Mouse (Mus musculus): Measurements from ENCODE around the gene Cbx5. TPM values are rescaled to one million over a fixed set of nuclear protein-coding genes. Genes with fewer than 3 reads are reported as not detected.

The Cbx5 gene
- polyA plus RNA-seq, 1 experiment, result 52.7 TPM

- H3K27me3 ChIP-seq (ENCODE audit: control insufficient read depth, insufficient read depth, low read length), result no peaks in the 10 kb centered on the region; the same call in 1 of the 2 replicates
- TF ChIP-seq POLR2A (IDR thresholded peaks at IDR 0.05; ENCODE audit: borderline replicate concordance, insufficient read depth, low read length), result no peak
- no peak for TF ChIP-seq CTCF (IDR thresholded peaks at IDR 0.05; ENCODE audit: borderline replicate concordance, insufficient read depth, low read depth, low read length)
- H3K27ac ChIP-seq (ENCODE audit: insufficient read depth, low read length), result no peak overlapping the region
- WGBS, result 71% methylated on average over 3 of the region's 3 CpGs
- no peaks in the 10 kb centered on the region for H3K4me1 ChIP-seq (ENCODE audit: control insufficient read depth, insufficient read depth, low read length)
- DNase-seq, result no peak
- H3K4me3 ChIP-seq (replicated peaks; ENCODE audit: insufficient read depth, low read depth, low read length), result no peak overlapping the region
These were observed 95.4 kb downstream of the Cbx5 start for GRCm38 (mm10) chr15:103144176-103144575.

Other genes with a start within 250 kb of the Cbx5 start
- not detected in 2 replicates for gene Hoxc8, start 249.2 kb downstream of the Cbx5 start, polyA plus RNA-seq (2012; rRNA removed)
- gene Hoxc6, start 241.6 kb downstream of the Cbx5 start, polyA plus RNA-seq (2012; rRNA removed), result 0.16 and 0.25 TPM in 2 replicates
- gene Hoxc4, start 220.9 kb downstream of the Cbx5 start, polyA plus RNA-seq (2012; rRNA removed), result 3.9 and 4.5 TPM in 2 replicates
- 17.8 and 20.1 TPM in 2 replicates for gene Smug1, start 72.7 kb downstream of the Cbx5 start, polyA plus RNA-seq (2012; rRNA removed)
- gene Hnrnpa1, start 616 bp upstream of the Cbx5 start, polyA plus RNA-seq (2012; rRNA removed), result 318 and 320 TPM in 2 replicates
- gene Nfe2, start 18.6 kb upstream of the Cbx5 start, polyA plus RNA-seq (2012; rRNA removed), result 0.28 and 0.57 TPM in 2 replicates
- gene Copz1, start 32.9 kb upstream of the Cbx5 start, polyA plus RNA-seq (2012; rRNA removed), result 110 and 117 TPM in 2 replicates
- gene Gpr84, start 70.8 kb upstream of the Cbx5 start, polyA plus RNA-seq (2012; rRNA removed), result 0.43 and 0.62 TPM in 2 replicates
- 91.4 and 96.6 TPM in 2 replicates for gene Zfp385a, start 100.3 kb upstream of the Cbx5 start, polyA plus RNA-seq (2012; rRNA removed)
- 1.6 TPM in 2 replicates for gene Itga5, start 126.9 kb upstream of the Cbx5 start, polyA plus RNA-seq (2012; rRNA removed)
- gene Gtsf1, start 190.7 kb upstream of the Cbx5 start, polyA plus RNA-seq (2012; rRNA removed), result 0.16 TPM in 1 of 2 replicates, not detected in the other
- gene Gtsf2, start 208.7 kb upstream of the Cbx5 start, polyA plus RNA-seq (2012; rRNA removed), result 0.38 and 1.4 TPM in 2 replicates
- gene Nckap1l, start 214.0 kb upstream of the Cbx5 start, polyA plus RNA-seq (2012; rRNA removed), result 2.0 and 2.2 TPM in 2 replicates